Mouse (Mus musculus) hindbrain, postnatal 0 days (tissue): ENCODE results near the gene Phlpp1. TPM values are rescaled to one million over a fixed set of nuclear protein-coding genes. Genes with fewer than 3 reads are reported as not detected.

ENCODE experiments used
- ATAC-seq: fragments of 200-750 bp; cut with Nextera tagmentation; 2 replicates; pipeline ENCODE4 v1.8.0; 2017; ENCODE audit warnings: mild to moderate bottlenecking, moderate TSS enrichment, moderate library complexity
- DNase-seq: peaks from one replicate; pipeline ENCODE4 v3.0.0-alpha.2; 2015; ENCODE audit warnings: low spot score
- H3K27ac ChIP-seq: fragments of 300-500 bp; sonication (generic); 2 replicates; pipeline ENCODE4 v1.5.1; 2014; ENCODE audit warnings: mild to moderate bottlenecking
- H3K27me3 ChIP-seq: fragments of 300-500 bp; sonication (generic); 2 replicates; pipeline ENCODE4 v1.6.1; 2014; ENCODE audit warnings: low read length, mixed read lengths; ENCODE audit not compliant: insufficient read depth
- H3K36me3 ChIP-seq: fragments of 300-500 bp; sonication (generic); 2 replicates; pipeline ENCODE4 v1.6.1; 2014; ENCODE audit warnings: low read length, mixed read lengths; ENCODE audit not compliant: insufficient read depth
- H3K4me1 ChIP-seq: fragments of 300-500 bp; sonication (generic); 2 replicates; pipeline ENCODE4 v1.6.1; 2014; ENCODE audit warnings: antibody characterized with exemption, low read length, mixed read lengths; ENCODE audit not compliant: insufficient read depth
- H3K4me2 ChIP-seq: fragments of 300-500 bp; sonication (generic); 2 replicates; pipeline ENCODE4 v1.6.1; 2014; ENCODE audit warnings: low read depth, mild to moderate bottlenecking, low read length, moderate library complexity, mixed read lengths
- H3K4me3 ChIP-seq: fragments of 300-500 bp; sonication (generic); 2 replicates; pipeline ENCODE4 v1.5.1; 2014; ENCODE audit warnings: low read length
- H3K9ac ChIP-seq: fragments of 300-500 bp; sonication (generic); replicated peaks from 2 replicates; pipeline ENCODE4 v1.6.1; 2014; ENCODE audit warnings: mild to moderate bottlenecking, low read length, moderate library complexity, mixed read lengths
- H3K9me3 ChIP-seq: fragments of 300-500 bp; sonication (generic); 2 replicates; pipeline ENCODE4 v1.6.1; 2016; ENCODE audit warnings: low read length, mixed read lengths
- CTCF ChIP-seq: IDR thresholded peaks from 2 replicates; pipeline ENCODE4 v1.5.1; 2016; ENCODE audit warnings: antibody characterized with exemption, control low read depth, low read depth
- WGBS: fragments of 180-500 bp; shearing (Covaris S2); extraction: QIAGEN DNeasy Blood & Tissue Kit; methylation state at CpG from one replicate; pipeline ENCODE4 v1.1.7; 2014; 5-methylcytosine and 5-hydroxymethylcytosine counted together
- polyA plus RNA-seq: library from polyadenylated mRNA; unstranded; fragments of >200 nt; fragmentation: Nextera tagmentation; extraction: Ambion mirVana; gene quantifications from 2 replicates; pipeline ENCODE4 v1.2.1, GENCODE M21; 2015
- total RNA-seq: library from RNA; depleted of rRNA; stranded (reverse); fragments of >200 nt; gene quantifications from 2 replicates; pipeline ENCODE4 v1.2.3, GENCODE M21; 2014

Phlpp1 gene
- total and polyA plus RNA-seq, 2 experiments from 2014 or later, result 6.0 to 38.0 TPM

GRCm38 (mm10) chr1:106172931-106173371, 1.4 kb downstream of the Phlpp1 start:
- Histone ChIP-seq H3K27me3 (no peaks in the 10 kb centered on the region), H3K4me1 (peaks cover 8% of the 10 kb centered on the region; the same call in 1 of the 2 replicates), H3K9ac (peak overlapping the region; percentile 98), H3K9me3 (no peaks in the 10 kb centered on the region), H3K4me3 (peak overlapping the region; percentile 95), H3K27ac (peak overlapping the region; percentile 97), H3K36me3 (no peaks in the 10 kb centered on the region), H3K4me2 (peak overlapping the region; percentile 90)
- WGBS, result under 1% methylated on average over 46 of the region's 47 CpGs
- no peak for TF ChIP-seq CTCF
- ATAC-seq (no peak), DNase-seq (peak; percentile 38)

GRCm38 (mm10) chr1:106173621-106174156, 2.1 kb downstream of the Phlpp1 start:
- no peaks in the 10 kb centered on the region for H3K36me3 ChIP-seq
- no peaks in the 10 kb centered on the region for H3K9me3 ChIP-seq
- H3K9ac ChIP-seq, result peak overlapping the region; percentile 98
- H3K4me1 ChIP-seq, result peaks cover 14% of the 10 kb centered on the region; the same call in 1 of the 2 replicates
- ATAC-seq, result no peak
- H3K27ac ChIP-seq, result peak overlapping the region; percentile 97; the same call in 1 of the 2 replicates
- no peaks in the 10 kb centered on the region for H3K27me3 ChIP-seq
- 12% methylated on average over 9 of the region's 9 CpGs for WGBS
- DNase-seq, result no peak
- H3K4me3 ChIP-seq, result peak overlapping the region; percentile 95
- peak overlapping the region; percentile 90 for H3K4me2 ChIP-seq
- no peak for TF ChIP-seq CTCF

- Histone ChIP-seq H3K9ac (peak overlapping the region; percentile 6; the same call in 1 of the 2 replicates), H3K9me3 (no peaks in the 10 kb centered on the region), H3K4me1 (peaks cover 14% of the 10 kb centered on the region; the same call in 1 of the 2 replicates), H3K27me3 (no peaks in the 10 kb centered on the region), H3K4me3 (peak overlapping the region; percentile 95), H3K36me3 (no peaks in the 10 kb centered on the region), H3K27ac (no peak overlapping the region), H3K4me2 (peak overlapping the region; percentile 90)
- no peak for TF ChIP-seq CTCF
- ATAC-seq (no peak), DNase-seq (no peak)
Measured at GRCm38 (mm10) chr1:106174598-106174997, 3.0 kb downstream of the Phlpp1 start.

GRCm38 (mm10) chr1:106175360-106175759, 3.8 kb downstream of the Phlpp1 start:
- TF ChIP-seq CTCF, result no peak
- ATAC-seq, result no peak
- Histone ChIP-seq H3K4me3 (peak overlapping the region; percentile 95), H3K4me1 (peaks cover 14% of the 10 kb centered on the region; the same call in 1 of the 2 replicates), H3K36me3 (no peaks in the 10 kb centered on the region), H3K27ac (no peak overlapping the region), H3K27me3 (no peaks in the 10 kb centered on the region), H3K4me2 (peak overlapping the region; percentile 90), H3K9me3 (no peaks in the 10 kb centered on the region), H3K9ac (peak overlapping the region; percentile 6)
- DNase-seq, result no peak
- WGBS, result 29% methylated on average over 3 of the region's 3 CpGs

- Histone ChIP-seq H3K27ac (no peak overlapping the region), H3K9ac (no peak overlapping the region), H3K4me2 (peak overlapping the region; percentile 90), H3K36me3 (no peaks in the 10 kb centered on the region), H3K4me1 (peaks cover 14% of the 10 kb centered on the region; the same call in 1 of the 2 replicates), H3K27me3 (no peaks in the 10 kb centered on the region), H3K9me3 (no peaks in the 10 kb centered on the region), H3K4me3 (peak overlapping the region; percentile 4)
- DNase-seq (peak; percentile 34), ATAC-seq (no peak)
- TF ChIP-seq CTCF, result no peak
- 16% methylated on average over 1 of the region's 1 CpGs for WGBS
Measured at GRCm38 (mm10) chr1:106176791-106177190, 5.2 kb downstream of the Phlpp1 start.

GRCm38 (mm10) chr1:106177868-106178790, 6.6 kb downstream of the Phlpp1 start:
- Histone ChIP-seq H3K36me3 (no peaks in the 10 kb centered on the region), H3K9ac (no peak overlapping the region), H3K4me3 (no peak overlapping the region), H3K27ac (no peak overlapping the region), H3K4me2 (no peak overlapping the region), H3K4me1 (peaks cover 14% of the 10 kb centered on the region; the same call in 1 of the 2 replicates), H3K9me3 (no peaks in the 10 kb centered on the region), H3K27me3 (no peaks in the 10 kb centered on the region)
- no peak for DNase-seq
- 65% methylated on average over 8 of the region's 8 CpGs for WGBS
- ATAC-seq, result no peak
- TF ChIP-seq CTCF, result no peak
